Mouse (Mus musculus): Measurements from ENCODE around the gene Pianp. TPM values are rescaled to one million over a fixed set of nuclear protein-coding genes. Genes with fewer than 3 reads are reported as not detected.

Pianp gene
- 36.6 and 44.7 TPM in 2 replicates for polyA plus RNA-seq (2015; fragmentation: Nextera tagmentation; extraction: Ambion mirVana)

DNA sequence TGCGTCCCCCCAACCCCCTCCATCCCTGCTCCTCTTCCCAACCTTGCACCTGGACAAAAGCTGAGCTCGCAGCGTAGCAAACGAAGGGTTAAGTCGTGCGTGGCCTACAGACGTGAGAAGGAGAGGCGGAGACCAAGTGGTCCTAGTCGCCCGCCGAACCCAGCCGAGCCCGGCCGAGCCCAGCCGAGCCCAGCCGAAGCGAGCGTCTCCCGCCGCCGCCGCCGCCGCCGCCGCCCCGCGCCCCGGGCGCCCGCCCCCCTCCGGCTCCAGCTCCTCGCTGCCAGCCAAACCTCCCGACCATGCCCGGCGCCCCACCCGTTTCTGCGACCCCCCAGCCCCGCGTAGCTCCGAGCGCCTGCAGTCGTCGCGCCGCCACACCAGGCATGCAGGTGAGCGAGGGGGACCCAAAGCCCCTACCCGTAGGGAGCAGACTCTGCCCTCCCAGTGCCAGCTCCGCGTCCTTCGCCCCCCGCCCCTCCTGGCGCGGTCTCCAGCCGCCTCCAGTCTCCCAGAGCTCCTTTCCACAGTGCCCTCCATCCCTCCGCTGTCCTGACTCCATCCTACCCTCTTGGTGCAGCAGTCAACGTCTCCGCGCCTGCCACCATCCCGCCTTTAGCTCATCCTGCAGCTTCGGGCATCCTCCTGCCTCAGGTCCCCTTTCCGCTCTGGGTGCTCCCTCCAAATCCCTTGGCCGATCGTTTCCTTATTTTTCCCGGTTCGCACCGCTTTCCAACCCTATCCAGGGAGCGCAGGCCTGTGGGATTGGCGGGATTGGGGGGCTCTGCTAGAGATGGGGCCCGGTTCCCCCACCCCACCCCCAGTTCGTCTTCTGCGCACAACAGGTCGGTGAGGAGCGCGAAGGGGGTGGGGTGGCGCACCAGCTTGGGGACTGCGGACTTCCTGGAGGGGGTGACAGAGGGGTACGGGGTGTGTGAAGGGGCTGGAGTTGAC, at the start of gene Pianp:
TSS of gene Pianp (plus strand) at position 144 of the 951 bp plus-strand sequence.
- WGBS = under 1% methylated on average over 73 of the region's 78 CpGs
- Histone ChIP-seq H3K27me3 (replicated peaks; ENCODE audit: control insufficient read depth, insufficient read depth, low read length) (peaks cover 22% of the 10 kb centered on the region), H3K9ac (replicated peaks; ENCODE audit: low read depth, low read length) (peak within 1 kb of the TSS; percentile 90), H3K9me3 (ENCODE audit: control insufficient read depth, low read length) (no peaks in the 10 kb centered on the region), H3K4me2 (ENCODE audit: low read length) (peak within 1 kb of the TSS; percentile 91), H3K27ac (ENCODE audit: low read length) (peak within 1 kb of the TSS; percentile 72), H3K36me3 (ENCODE audit: control insufficient read depth, insufficient read depth) (no peaks in the 10 kb centered on the region), H3K4me1 (replicated peaks; ENCODE audit: control insufficient read depth, insufficient read depth, low read length) (peaks cover 28% of the 10 kb centered on the region), H3K4me3 (replicated peaks; ENCODE audit: low read length) (peak within 1 kb of the TSS; percentile 77)
- peak; percentile 89 for ATAC-seq

DNA sequence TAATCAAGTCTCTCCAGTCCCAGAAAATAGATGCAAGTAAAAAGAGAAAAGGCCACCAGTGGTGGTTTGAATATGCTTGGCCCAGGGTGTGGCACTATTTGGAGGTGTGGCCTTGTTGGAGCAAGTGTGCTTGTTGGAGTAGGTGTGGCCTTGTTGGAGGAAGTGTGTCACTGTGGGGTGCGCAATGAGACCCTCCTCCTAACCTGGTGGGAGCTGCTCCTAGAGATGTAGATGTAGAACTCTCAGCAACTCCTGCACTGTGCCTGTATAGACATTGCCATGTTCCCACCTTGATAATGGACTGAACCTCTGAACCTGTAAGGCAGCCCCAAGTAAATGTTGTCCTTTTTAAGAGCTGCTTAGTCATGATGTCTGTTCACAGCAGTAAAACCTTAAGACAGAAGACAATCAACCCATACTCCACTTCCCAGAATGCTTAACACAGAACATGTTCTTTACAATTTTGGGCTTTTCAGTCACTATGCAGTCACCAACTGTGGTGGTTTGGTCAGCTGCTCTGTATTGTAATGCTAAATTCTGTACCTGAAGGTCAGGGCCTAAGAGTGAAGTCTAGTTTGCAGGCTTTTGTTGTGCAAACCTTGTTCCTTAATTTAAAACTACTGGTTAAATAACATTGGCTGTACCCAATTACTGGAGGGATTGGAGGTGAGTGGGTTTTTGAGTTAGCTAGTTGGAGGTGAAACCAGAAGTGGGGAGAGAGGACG, 42.3 kb upstream of the Pianp start:
- no peak overlapping the region for H3K4me2 ChIP-seq (ENCODE audit: low read length)
- H3K9ac ChIP-seq (replicated peaks; ENCODE audit: low read depth, low read length) = no peak overlapping the region
- H3K4me1 ChIP-seq (replicated peaks; ENCODE audit: control insufficient read depth, insufficient read depth, low read length) = no peaks in the 10 kb centered on the region
- no peak overlapping the region for H3K4me3 ChIP-seq (replicated peaks; ENCODE audit: low read length)
- H3K9me3 ChIP-seq (ENCODE audit: control insufficient read depth, low read length) = no peaks in the 10 kb centered on the region
- H3K27ac ChIP-seq (ENCODE audit: low read length) = no peak overlapping the region
- H3K36me3 ChIP-seq (ENCODE audit: control insufficient read depth, insufficient read depth) = peaks cover 6% of the 10 kb centered on the region
- 82% methylated on average over 2 of the region's 2 CpGs for WGBS
- ATAC-seq = no peak
- H3K27me3 ChIP-seq (replicated peaks; ENCODE audit: control insufficient read depth, insufficient read depth, low read length) = no peaks in the 10 kb centered on the region

DNA sequence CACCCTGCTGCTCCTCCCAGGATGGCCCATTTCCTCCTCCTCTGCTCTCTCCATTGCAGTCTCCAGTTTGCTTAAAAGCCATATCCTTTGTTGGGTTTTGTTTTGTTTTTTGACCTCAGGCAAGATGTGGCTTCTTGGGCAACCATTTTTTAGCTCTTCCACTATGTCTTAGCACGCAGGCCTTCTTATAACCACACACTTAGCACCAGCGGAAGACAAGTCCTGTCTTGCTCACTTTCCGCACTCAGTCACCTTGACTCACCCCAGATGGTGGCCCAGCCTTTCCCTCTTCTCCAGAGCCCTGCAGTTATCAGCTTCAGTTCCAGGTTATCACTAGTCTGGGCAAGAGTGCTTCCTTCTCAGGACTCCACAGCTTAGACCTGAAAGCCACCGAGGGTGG, 41.3 kb upstream of the Pianp start:
- 97% methylated on average over 4 of the region's 4 CpGs for WGBS
- no peak for ATAC-seq
- H3K4me3 ChIP-seq (replicated peaks; ENCODE audit: low read length) = no peak overlapping the region
- H3K27ac ChIP-seq (ENCODE audit: low read length) = no peak overlapping the region
- peaks cover 11% of the 10 kb centered on the region for H3K36me3 ChIP-seq (ENCODE audit: control insufficient read depth, insufficient read depth)
- H3K27me3 ChIP-seq (replicated peaks; ENCODE audit: control insufficient read depth, insufficient read depth, low read length) = no peaks in the 10 kb centered on the region
- no peaks in the 10 kb centered on the region for H3K4me1 ChIP-seq (replicated peaks; ENCODE audit: control insufficient read depth, insufficient read depth, low read length)
- no peak overlapping the region for H3K4me2 ChIP-seq (ENCODE audit: low read length)
- no peaks in the 10 kb centered on the region for H3K9me3 ChIP-seq (ENCODE audit: control insufficient read depth, low read length)
- H3K9ac ChIP-seq (replicated peaks; ENCODE audit: low read depth, low read length) = no peak overlapping the region

DNA sequence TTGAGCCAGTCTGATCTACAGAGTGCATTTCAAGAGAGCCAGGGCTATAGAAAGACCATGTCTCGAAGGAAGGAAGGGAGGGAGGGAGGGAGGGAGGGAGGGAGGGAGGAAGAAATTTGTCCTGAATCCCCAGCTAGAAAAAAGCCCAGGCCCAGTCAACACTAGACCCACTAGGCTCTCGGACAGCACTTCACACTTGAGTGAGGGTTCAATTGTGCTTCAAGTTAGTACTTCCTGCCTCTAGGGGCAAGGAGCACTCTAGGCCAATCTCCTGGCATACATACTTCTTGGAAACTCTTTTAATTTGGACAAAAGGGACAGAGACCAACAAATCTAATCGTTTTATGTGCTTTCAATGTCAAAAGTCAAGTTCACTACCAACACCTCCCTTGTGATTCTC, 38.4 kb upstream of the Pianp start:
- H3K9me3 ChIP-seq (ENCODE audit: control insufficient read depth, low read length) = no peaks in the 10 kb centered on the region
- H3K27ac ChIP-seq (ENCODE audit: low read length) = no peak overlapping the region
- H3K27me3 ChIP-seq (replicated peaks; ENCODE audit: control insufficient read depth, insufficient read depth, low read length) = no peaks in the 10 kb centered on the region
- H3K4me3 ChIP-seq (replicated peaks; ENCODE audit: low read length) = no peak overlapping the region
- WGBS = 88% methylated on average over 3 of the region's 3 CpGs
- no peak for ATAC-seq
- H3K36me3 ChIP-seq (ENCODE audit: control insufficient read depth, insufficient read depth) = peaks cover 16% of the 10 kb centered on the region
- no peaks in the 10 kb centered on the region for H3K4me1 ChIP-seq (replicated peaks; ENCODE audit: control insufficient read depth, insufficient read depth, low read length)
- no peak overlapping the region for H3K4me2 ChIP-seq (ENCODE audit: low read length)
- no peak overlapping the region for H3K9ac ChIP-seq (replicated peaks; ENCODE audit: low read depth, low read length)

DNA sequence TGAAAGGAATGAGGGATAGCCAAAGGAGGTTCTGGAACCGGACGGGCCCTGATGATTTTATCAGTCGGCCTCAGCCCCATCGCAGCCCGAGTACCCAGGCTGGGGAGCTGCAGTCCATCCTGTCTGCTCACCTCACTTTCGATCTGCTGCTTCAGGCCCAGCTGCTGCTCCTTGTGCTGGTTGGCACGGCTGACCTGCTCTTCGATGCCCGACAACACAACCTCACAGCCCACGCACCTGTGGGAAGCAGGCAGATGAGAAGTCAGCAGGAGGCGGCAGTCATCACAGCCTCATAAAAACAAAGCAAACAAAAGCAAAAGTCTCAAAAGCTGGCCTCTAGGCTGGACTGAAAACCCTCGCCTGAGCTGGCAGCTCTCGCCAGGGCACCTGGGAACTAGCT, 36.5 kb upstream of the Pianp start:
- no peak overlapping the region for H3K4me2 ChIP-seq (ENCODE audit: low read length)
- no peak for ATAC-seq
- peaks cover 9% of the 10 kb centered on the region for H3K4me1 ChIP-seq (replicated peaks; ENCODE audit: control insufficient read depth, insufficient read depth, low read length)
- WGBS = 91% methylated on average over 13 of the region's 13 CpGs
- H3K9me3 ChIP-seq (ENCODE audit: control insufficient read depth, low read length) = no peaks in the 10 kb centered on the region
- H3K27ac ChIP-seq (ENCODE audit: low read length) = no peak overlapping the region
- H3K9ac ChIP-seq (replicated peaks; ENCODE audit: low read depth, low read length) = no peak overlapping the region
- H3K27me3 ChIP-seq (replicated peaks; ENCODE audit: control insufficient read depth, insufficient read depth, low read length) = no peaks in the 10 kb centered on the region
- peaks cover 16% of the 10 kb centered on the region for H3K36me3 ChIP-seq (ENCODE audit: control insufficient read depth, insufficient read depth)
- no peak overlapping the region for H3K4me3 ChIP-seq (replicated peaks; ENCODE audit: low read length)

DNA sequence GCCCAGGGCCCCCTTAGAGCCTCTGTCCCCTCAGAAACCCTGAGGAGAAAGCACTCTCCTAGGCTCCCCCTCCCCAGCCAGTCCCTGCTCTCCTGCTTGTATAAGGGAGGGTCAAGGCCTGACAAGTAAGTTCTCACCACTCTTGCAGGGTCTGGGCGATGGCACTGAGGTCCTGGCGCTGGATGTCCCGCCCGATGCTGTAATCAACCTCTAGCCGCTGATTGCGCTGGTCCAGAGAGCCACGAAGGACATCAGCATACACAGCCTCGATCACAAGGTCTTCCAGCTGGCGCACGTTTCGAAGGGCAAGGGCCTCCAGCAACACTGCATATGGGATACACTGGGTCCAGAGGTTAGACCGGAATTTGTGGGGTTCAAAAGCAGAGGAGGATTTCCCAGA, 35.5 kb upstream of the Pianp start:
- no peaks in the 10 kb centered on the region for H3K27me3 ChIP-seq (replicated peaks; ENCODE audit: control insufficient read depth, insufficient read depth, low read length)
- 94% methylated on average over 12 of the region's 12 CpGs for WGBS
- H3K9ac ChIP-seq (replicated peaks; ENCODE audit: low read depth, low read length) = no peak overlapping the region
- H3K4me1 ChIP-seq (replicated peaks; ENCODE audit: control insufficient read depth, insufficient read depth, low read length) = peaks cover 11% of the 10 kb centered on the region
- ATAC-seq = no peak
- H3K4me3 ChIP-seq (replicated peaks; ENCODE audit: low read length) = no peak overlapping the region
- no peak overlapping the region for H3K27ac ChIP-seq (ENCODE audit: low read length)
- no peaks in the 10 kb centered on the region for H3K9me3 ChIP-seq (ENCODE audit: control insufficient read depth, low read length)
- no peak overlapping the region for H3K4me2 ChIP-seq (ENCODE audit: low read length)
- peaks cover 16% of the 10 kb centered on the region for H3K36me3 ChIP-seq (ENCODE audit: control insufficient read depth, insufficient read depth)

DNA sequence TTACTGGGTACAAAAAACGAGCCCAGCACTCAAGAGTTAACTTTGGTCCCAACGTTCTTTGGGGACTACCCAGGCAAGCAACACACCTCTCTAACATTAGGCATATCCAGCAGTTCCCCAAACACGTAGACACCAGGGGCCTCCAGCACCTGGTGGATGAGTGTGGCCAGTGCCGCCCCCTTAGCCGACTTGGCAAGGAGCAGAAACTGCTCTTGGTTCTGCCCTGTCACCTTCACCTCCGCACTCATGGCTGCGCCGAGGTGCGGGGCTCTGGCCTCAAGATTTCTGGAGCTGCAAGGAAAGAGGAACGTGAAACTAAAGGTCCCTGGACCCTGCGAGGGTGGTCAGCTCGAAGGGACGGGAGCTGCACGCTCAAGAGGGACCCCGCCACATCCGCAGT, 31.9 kb upstream of the Pianp start:
- H3K27ac ChIP-seq (ENCODE audit: low read length) = peak overlapping the region; percentile 85
- peaks cover 13% of the 10 kb centered on the region for H3K4me1 ChIP-seq (replicated peaks; ENCODE audit: control insufficient read depth, insufficient read depth, low read length)
- peak overlapping the region; percentile 99 for H3K4me2 ChIP-seq (ENCODE audit: low read length)
- peaks cover 6% of the 10 kb centered on the region for H3K36me3 ChIP-seq (ENCODE audit: control insufficient read depth, insufficient read depth)
- H3K9ac ChIP-seq (replicated peaks; ENCODE audit: low read depth, low read length) = peak overlapping the region; percentile 82
- ATAC-seq = no peak; the same call in 1 of the 2 replicates
- WGBS = 40% methylated on average over 16 of the region's 16 CpGs
- H3K4me3 ChIP-seq (replicated peaks; ENCODE audit: low read length) = peak overlapping the region; percentile 71
- 0 out of 2 replicates have a peak, but pooled peaks cover 3% of the 10 kb centered on the region for H3K9me3 ChIP-seq (ENCODE audit: control insufficient read depth, low read length)
- no peaks in the 10 kb centered on the region for H3K27me3 ChIP-seq (replicated peaks; ENCODE audit: control insufficient read depth, insufficient read depth, low read length)

DNA sequence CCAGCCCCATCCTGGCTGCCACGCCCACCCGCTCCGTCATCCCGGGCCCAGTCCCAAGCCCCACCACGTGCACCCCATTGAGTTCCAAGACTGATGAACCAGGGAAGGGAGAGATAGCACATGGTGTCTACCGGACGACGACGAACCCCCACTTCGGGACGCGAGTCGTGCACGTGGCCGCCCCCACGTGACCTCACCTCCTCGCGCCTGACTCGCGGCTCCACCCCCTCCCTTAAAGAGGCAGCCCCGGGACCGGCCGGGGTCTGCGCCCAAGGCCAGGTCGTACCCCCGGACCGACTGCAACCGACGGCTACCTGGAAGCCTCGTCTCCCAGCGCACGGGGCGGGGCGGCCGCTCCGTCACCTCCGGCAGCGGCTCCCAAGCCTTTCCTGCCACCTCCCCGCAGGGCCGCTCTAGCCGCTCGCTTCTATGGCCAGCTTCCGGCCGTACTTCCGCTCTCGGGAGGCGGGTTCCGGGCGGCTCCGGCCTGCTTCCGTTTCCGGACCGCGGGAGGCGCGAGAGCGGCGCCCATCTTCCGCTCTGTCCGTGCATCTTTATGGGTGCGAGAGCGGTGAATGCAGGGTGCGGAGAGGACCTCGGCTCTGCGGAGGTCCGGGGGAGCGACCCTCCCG, 31.3 kb upstream of the Pianp start, which contains the start of gene Cops7a:
TSS of gene Cops7a (minus strand) at position 451 of the 632 bp plus-strand sequence.
- H3K4me1 ChIP-seq (replicated peaks; ENCODE audit: control insufficient read depth, insufficient read depth, low read length) = peaks cover 13% of the 10 kb centered on the region
- H3K36me3 ChIP-seq (ENCODE audit: control insufficient read depth, insufficient read depth) = peaks cover 5% of the 10 kb centered on the region; the same call in 1 of the 2 replicates
- H3K4me3 ChIP-seq (replicated peaks; ENCODE audit: low read length) = peak within 1 kb of the TSS; percentile 71
- peak within 1 kb of the TSS; percentile 85 for H3K27ac ChIP-seq (ENCODE audit: low read length)
- H3K27me3 ChIP-seq (replicated peaks; ENCODE audit: control insufficient read depth, insufficient read depth, low read length) = no peaks in the 10 kb centered on the region
- peak; percentile 97 for ATAC-seq
- 0 out of 2 replicates have a peak, but pooled peaks cover 3% of the 10 kb centered on the region for H3K9me3 ChIP-seq (ENCODE audit: control insufficient read depth, low read length)
- peak within 1 kb of the TSS; percentile 99 for H3K4me2 ChIP-seq (ENCODE audit: low read length)
- peak within 1 kb of the TSS; percentile 82 for H3K9ac ChIP-seq (replicated peaks; ENCODE audit: low read depth, low read length)
- WGBS = under 1% methylated on average over 68 of the region's 68 CpGs

Measured in forebrain, embryonic 16.5 days (tissue).